Mouse (Mus musculus): ENCODE data around the gene 1700020N01Rik. TPM values are rescaled to one million over a fixed set of nuclear protein-coding genes. Genes with fewer than 3 reads are reported as not detected.
A peak's percentile ranks its signal among the peaks of the same experiment; 100 is the strongest.

The 1700020N01Rik gene
- total and polyA plus RNA-seq, 2 experiments from 2014 or later: not detected

DNA sequence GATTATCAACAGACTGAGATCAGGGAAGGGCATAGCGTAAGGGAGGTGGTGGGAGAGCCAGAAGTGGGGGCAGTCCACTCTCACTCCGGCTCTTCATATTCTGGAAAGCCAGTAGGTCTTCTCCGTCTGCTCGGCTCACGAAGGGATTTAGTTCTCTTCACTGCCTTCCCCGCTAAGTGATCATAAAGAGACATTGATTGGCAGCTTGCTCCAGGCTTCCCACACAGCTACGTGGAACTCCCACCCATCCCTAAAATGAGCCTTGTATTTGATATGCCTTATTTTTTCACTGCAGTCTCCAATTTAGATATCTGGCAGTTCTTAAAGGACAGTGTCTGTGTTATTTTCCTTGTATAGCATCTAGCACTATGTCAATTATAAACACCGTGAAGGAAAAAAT lies 11.5 kb downstream of the 1700020N01Rik start:
- Histone ChIP-seq H3K27me3 (ENCODE audit: insufficient read depth, low read length) (no peaks in the 10 kb centered on the region), H3K27ac (ENCODE audit: low read depth, low read length) (no peak overlapping the region), H3K4me3 (ENCODE audit: low read depth, low read length) (no peak overlapping the region), H3K36me3 (ENCODE audit: insufficient read depth) (no peaks in the 10 kb centered on the region), H3K4me2 (ENCODE audit: low read depth) (no peak overlapping the region), H3K9ac (no peak overlapping the region), H3K9me3 (ENCODE audit: low read length) (no peaks in the 10 kb centered on the region), H3K4me1 (ENCODE audit: insufficient read depth) (peaks cover 7% of the 10 kb centered on the region)
- TF ChIP-seq CTCF (IDR thresholded peaks at IDR 0.05; ENCODE audit: low read depth): no peak
- ATAC-seq (peak; percentile 34; the same call in 1 of the 2 replicates), DNase-seq (peak; percentile 30)
- 59% methylated on average over 8 of the region's 8 CpGs for WGBS

DNA sequence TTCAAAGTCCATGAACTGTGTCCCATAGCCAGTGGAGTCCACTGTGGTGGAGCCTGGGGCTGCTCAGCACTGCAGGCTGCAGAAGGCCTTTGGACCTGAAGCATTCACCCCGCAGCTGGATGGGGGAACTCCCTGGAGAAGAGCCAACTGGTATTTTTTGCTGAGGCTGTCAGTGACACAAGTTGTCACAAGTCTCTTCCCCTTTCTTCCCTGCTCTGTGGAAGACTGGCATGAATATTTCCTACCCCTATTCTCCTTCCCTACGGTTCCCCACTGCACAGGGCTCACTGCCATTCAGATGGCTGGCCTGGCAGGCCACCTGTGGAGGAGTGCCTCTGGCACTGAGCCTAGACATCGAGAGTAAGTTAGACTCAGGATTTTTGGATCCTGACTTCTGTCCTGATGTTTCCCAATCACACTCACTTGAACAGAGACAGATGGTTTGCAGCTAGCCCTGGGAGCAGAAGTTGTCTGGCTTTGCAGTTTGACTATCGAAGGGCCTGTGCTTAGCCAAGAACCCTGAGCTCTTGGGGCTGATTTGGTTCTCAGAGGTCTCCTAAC lies 12.1 kb downstream of the 1700020N01Rik start:
- TF ChIP-seq CTCF (IDR thresholded peaks at IDR 0.05; ENCODE audit: low read depth): no peak
- Histone ChIP-seq H3K4me2 (ENCODE audit: low read depth) (no peak overlapping the region), H3K9ac (no peak overlapping the region), H3K4me3 (ENCODE audit: low read depth, low read length) (no peak overlapping the region), H3K36me3 (ENCODE audit: insufficient read depth) (no peaks in the 10 kb centered on the region), H3K27me3 (ENCODE audit: insufficient read depth, low read length) (no peaks in the 10 kb centered on the region), H3K4me1 (ENCODE audit: insufficient read depth) (peaks cover 7% of the 10 kb centered on the region), H3K27ac (ENCODE audit: low read depth, low read length) (peak overlapping the region; percentile 54; the same call in 1 of the 2 replicates), H3K9me3 (ENCODE audit: low read length) (no peaks in the 10 kb centered on the region)
- DNase-seq (peak; percentile 47), ATAC-seq (peak; percentile 58)
- 24% methylated on average over 4 of the region's 4 CpGs for WGBS

DNA sequence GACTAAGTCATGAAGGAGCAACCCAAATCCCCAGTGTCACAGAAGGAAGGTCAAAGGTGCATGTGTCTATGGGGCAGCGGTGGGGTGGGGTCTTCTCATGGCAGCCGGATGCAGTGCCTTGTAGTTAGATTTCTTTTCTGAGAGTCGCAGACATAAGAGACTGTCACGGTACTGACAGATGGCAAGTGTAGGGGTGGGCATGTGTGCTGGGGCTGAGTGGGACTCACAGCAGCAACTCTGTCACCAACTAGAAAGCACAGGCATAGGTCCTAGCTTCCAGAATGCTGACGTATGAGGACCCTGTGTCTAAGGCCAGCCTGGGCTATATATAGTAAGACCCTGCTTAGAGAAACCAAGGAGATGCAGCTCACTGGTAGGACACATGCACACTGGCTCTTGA lies 12.7 kb downstream of the 1700020N01Rik start:
- TF ChIP-seq CTCF (IDR thresholded peaks at IDR 0.05; ENCODE audit: low read depth): no peak
- H3K27ac ChIP-seq (ENCODE audit: low read depth, low read length): peak overlapping the region; percentile 54; the same call in 1 of the 2 replicates
- no peaks in the 10 kb centered on the region for H3K36me3 ChIP-seq (ENCODE audit: insufficient read depth)
- H3K4me3 ChIP-seq (ENCODE audit: low read depth, low read length): no peak overlapping the region
- peak; percentile 88 for ATAC-seq
- 59% methylated on average over 5 of the region's 5 CpGs for WGBS
- no peaks in the 10 kb centered on the region for H3K27me3 ChIP-seq (ENCODE audit: insufficient read depth, low read length)
- H3K9ac ChIP-seq: no peak overlapping the region
- H3K4me2 ChIP-seq (ENCODE audit: low read depth): no peak overlapping the region
- no peaks in the 10 kb centered on the region for H3K9me3 ChIP-seq (ENCODE audit: low read length)
- peak; percentile 44 for DNase-seq
- peaks cover 7% of the 10 kb centered on the region for H3K4me1 ChIP-seq (ENCODE audit: insufficient read depth)

DNA sequence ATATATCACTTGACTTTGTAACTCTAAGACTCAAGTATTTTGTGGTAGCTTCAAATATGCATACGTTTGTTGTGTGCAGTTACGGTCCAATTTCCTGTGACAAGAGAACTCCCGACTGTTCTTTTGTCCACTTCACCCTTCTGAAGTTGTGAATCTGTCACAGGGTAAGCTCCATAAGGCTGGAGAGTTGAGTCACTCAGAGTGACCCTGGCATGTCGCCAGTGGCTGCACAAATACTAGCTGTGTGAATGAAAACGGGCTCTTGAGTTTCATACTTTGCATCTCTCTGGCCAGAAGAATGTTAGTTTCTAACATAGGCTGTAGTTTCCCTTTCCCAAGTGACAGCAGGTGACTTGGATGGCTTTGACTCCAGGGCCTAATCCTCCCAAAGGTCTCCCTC lies 14.0 kb downstream of the 1700020N01Rik start:
- WGBS: 53% methylated on average over 5 of the region's 5 CpGs
- Histone ChIP-seq H3K27ac (ENCODE audit: low read depth, low read length) (no peak overlapping the region), H3K4me3 (ENCODE audit: low read depth, low read length) (no peak overlapping the region), H3K36me3 (ENCODE audit: insufficient read depth) (no peaks in the 10 kb centered on the region), H3K9me3 (ENCODE audit: low read length) (no peaks in the 10 kb centered on the region), H3K9ac (no peak overlapping the region), H3K27me3 (ENCODE audit: insufficient read depth, low read length) (no peaks in the 10 kb centered on the region), H3K4me2 (ENCODE audit: low read depth) (no peak overlapping the region), H3K4me1 (ENCODE audit: insufficient read depth) (peaks cover 7% of the 10 kb centered on the region)
- ATAC-seq (no peak), DNase-seq (no peak)
- no peak for TF ChIP-seq CTCF (IDR thresholded peaks at IDR 0.05; ENCODE audit: low read depth)

DNA sequence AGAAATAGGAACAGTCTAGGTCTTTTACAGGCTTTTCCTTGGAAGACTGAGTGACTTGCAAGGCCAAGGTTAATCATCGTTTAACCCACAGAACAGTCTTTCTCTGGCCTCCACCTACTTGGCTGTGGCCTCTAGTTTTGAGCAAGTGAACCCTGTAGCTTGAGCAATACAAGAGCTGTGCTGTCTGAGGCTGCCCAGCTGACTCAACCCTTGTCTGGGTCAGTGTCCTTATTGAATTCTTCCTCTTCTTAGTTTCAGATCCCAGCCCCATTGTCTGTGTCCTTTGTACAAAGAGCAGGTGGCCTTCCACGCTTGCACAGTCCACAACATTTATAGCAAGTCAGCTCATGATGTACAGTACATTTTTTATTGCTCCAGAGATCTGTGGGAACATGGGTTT lies 16.6 kb downstream of the 1700020N01Rik start:
- no peak for ATAC-seq
- peaks cover 7% of the 10 kb centered on the region for H3K4me1 ChIP-seq (ENCODE audit: insufficient read depth)

GRCm38 (mm10) chr10:21613021-21613860 lies 20.3 kb downstream of the 1700020N01Rik start:
- no peak overlapping the region for H3K4me2 ChIP-seq (ENCODE audit: low read depth)
- no peak for TF ChIP-seq CTCF (IDR thresholded peaks at IDR 0.05; ENCODE audit: low read depth)
- no peaks in the 10 kb centered on the region for H3K36me3 ChIP-seq (ENCODE audit: insufficient read depth)
- no peak overlapping the region for H3K27ac ChIP-seq (ENCODE audit: low read depth, low read length)
- H3K9me3 ChIP-seq (ENCODE audit: low read length): no peaks in the 10 kb centered on the region
- H3K9ac ChIP-seq: no peak overlapping the region
- WGBS: 86% methylated on average over 4 of the region's 4 CpGs
- H3K27me3 ChIP-seq (ENCODE audit: insufficient read depth, low read length): no peaks in the 10 kb centered on the region
- DNase-seq (no peak), ATAC-seq (no peak)
- no peaks in the 10 kb centered on the region for H3K4me1 ChIP-seq (ENCODE audit: insufficient read depth)
- no peak overlapping the region for H3K4me3 ChIP-seq (ENCODE audit: low read depth, low read length)

More for the DNA sequence above, 16.6 kb downstream of the 1700020N01Rik start:
- H3K27ac ChIP-seq (ENCODE audit: low read depth, low read length): no peak overlapping the region
- H3K9me3 ChIP-seq (ENCODE audit: low read length): no peaks in the 10 kb centered on the region
- no peaks in the 10 kb centered on the region for H3K27me3 ChIP-seq (ENCODE audit: insufficient read depth, low read length)
- no peak overlapping the region for H3K9ac ChIP-seq
- no peak for TF ChIP-seq CTCF (IDR thresholded peaks at IDR 0.05; ENCODE audit: low read depth)
- no peak overlapping the region for H3K4me3 ChIP-seq (ENCODE audit: low read depth, low read length)
- no peak for DNase-seq
- 83% methylated on average over 2 of the region's 2 CpGs for WGBS
- no peak overlapping the region for H3K4me2 ChIP-seq (ENCODE audit: low read depth)
- H3K36me3 ChIP-seq (ENCODE audit: insufficient read depth): no peaks in the 10 kb centered on the region

GRCm38 (mm10) chr10:21614520-21614919 lies 21.6 kb downstream of the 1700020N01Rik start:
- H3K9me3 ChIP-seq (ENCODE audit: low read length): no peaks in the 10 kb centered on the region
- no peaks in the 10 kb centered on the region for H3K36me3 ChIP-seq (ENCODE audit: insufficient read depth)
- no peak overlapping the region for H3K4me3 ChIP-seq (ENCODE audit: low read depth, low read length)
- whole genome bisulfite sequencing: 83% methylated on average over 1 of the region's 1 CpGs
- no peak overlapping the region for H3K27ac ChIP-seq (ENCODE audit: low read depth, low read length)
- no peak for DNase-seq
- H3K9ac ChIP-seq: no peak overlapping the region
- no peaks in the 10 kb centered on the region for H3K4me1 ChIP-seq (ENCODE audit: insufficient read depth)
- no peak for TF ChIP-seq CTCF (IDR thresholded peaks at IDR 0.05; ENCODE audit: low read depth)
- ATAC-seq: no peak
- no peaks in the 10 kb centered on the region for H3K27me3 ChIP-seq (ENCODE audit: insufficient read depth, low read length)
- H3K4me2 ChIP-seq (ENCODE audit: low read depth): no peak overlapping the region
